Mouse (Mus musculus): ENCODE data around the gene Use1. TPM values are rescaled to one million over a fixed set of nuclear protein-coding genes. Genes with fewer than 3 reads are reported as not detected.

Use1 gene
- polyA plus RNA-seq, 1 experiment from 2014 or later = 109 TPM

DNA sequence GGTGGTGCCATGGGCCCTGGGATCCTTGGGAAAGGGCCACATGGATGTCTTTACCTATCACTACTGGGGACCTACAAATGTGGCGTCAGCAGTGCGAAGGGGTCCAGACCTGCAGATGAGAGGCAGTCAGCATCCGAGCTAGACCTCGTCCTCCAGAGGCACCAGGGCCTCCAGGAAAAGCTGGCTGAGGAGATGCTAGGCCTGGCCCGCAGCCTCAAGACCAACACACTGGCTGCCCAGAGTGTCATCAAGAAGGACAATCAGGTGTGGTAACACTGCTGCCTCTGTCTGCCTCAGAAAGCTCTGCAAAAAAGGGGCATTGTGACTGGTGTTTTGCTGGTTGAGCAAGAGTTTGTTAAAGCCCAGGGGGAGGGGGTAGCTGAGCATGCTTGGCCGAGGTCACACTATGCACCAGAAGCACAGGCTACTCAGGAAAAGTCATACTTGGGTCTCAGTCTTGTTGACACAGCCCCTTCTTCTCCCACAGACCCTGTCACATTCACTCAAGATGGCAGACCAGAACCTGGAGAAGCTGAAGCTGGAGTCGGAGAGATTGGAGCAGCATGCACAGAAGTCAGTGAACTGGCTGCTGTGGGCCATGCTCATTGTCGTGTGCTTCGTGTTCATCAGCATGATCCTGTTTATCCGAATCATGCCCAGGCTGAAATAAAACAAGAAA is 2.5 kb downstream of the Use1 start:
- H3K27me3 ChIP-seq = no peaks in the 10 kb centered on the region
- no peak overlapping the region for H3K4me3 ChIP-seq
- H3K27ac ChIP-seq = no peak overlapping the region
- no peaks in the 10 kb centered on the region for H3K9me3 ChIP-seq
- 93% methylated on average over 10 of the region's 10 CpGs for WGBS
- H3K4me2 ChIP-seq = no peak overlapping the region
- ATAC-seq (ENCODE audit: low FRiP score) = no peak
- peaks cover 22% of the 10 kb centered on the region for H3K36me3 ChIP-seq
- peaks cover 34% of the 10 kb centered on the region for H3K4me1 ChIP-seq (replicated peaks)
- no peak overlapping the region for H3K9ac ChIP-seq

DNA sequence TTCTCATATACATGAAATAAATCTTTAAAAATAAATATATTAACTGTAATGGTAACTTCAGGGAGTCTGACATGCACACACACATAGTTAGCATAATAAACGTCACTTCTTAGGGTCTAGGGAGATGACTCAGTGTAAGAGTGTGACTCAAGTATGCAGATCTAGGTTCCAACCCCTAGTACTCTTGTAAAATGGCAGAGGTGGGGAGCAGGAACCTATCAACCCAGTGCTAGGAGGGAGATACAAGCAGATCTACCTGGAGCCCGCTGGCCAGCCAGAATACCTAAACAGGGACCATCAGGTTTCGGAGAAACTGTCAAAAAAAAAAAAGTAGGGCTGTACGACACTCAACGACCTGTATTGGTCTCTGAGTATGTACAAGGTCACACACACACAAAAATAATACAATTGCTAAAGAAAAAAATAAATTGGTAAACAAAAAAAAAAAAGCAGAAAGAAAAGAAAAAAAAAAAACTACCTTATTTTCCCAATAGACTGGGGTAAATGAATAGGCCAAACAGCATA is 4.1 kb downstream of the Use1 start:
- peak overlapping the region; percentile 72; the same call in 1 of the 2 replicates for H3K9ac ChIP-seq
- peak overlapping the region; percentile 66 for H3K4me3 ChIP-seq
- peak overlapping the region; percentile 89 for H3K27ac ChIP-seq
- H3K4me1 ChIP-seq (replicated peaks) = peaks cover 44% of the 10 kb centered on the region
- peaks cover 29% of the 10 kb centered on the region for H3K36me3 ChIP-seq
- 29% methylated on average over 5 of the region's 5 CpGs for WGBS
- H3K4me2 ChIP-seq = peak overlapping the region; percentile 54
- H3K27me3 ChIP-seq = no peaks in the 10 kb centered on the region
- ATAC-seq (ENCODE audit: low FRiP score) = no peak
- no peaks in the 10 kb centered on the region for H3K9me3 ChIP-seq

DNA sequence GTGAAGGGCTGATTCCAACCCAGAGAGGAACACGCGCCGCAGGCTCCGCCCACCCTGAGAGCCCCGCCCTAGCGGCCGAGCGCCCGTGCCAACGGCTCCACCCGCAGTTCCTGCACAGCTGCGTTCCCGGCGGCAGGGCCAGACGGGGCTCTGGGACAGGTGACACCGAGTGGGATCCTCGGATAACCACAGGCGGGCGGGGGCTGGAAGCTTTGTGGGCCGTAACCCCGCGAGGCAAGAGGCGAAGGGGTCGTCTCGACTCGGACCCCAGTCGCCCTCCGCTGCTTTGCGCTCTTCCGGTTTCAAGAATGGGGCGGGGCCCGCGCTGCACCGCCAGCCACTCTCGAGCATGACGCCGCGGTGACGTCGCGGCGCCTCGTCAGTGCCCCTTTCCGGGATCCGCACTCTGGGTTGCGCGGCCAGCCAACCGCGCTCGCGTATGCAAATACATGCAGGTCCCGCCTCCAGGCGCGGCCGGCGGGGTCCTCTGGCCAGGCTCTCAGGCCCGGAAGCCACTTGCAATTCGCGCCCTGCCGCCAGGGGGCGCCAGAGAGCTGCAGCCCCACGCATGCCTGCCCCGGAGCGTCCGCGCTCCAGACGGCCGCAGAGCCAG is 4.7 kb downstream of the Use1 start, which contains the start of gene Ocel1:
Gene Ocel1, plus strand, starts transcription at position 63 of the 613 bp plus-strand sequence.
- Histone ChIP-seq H3K27me3 (no peaks in the 10 kb centered on the region), H3K9me3 (no peaks in the 10 kb centered on the region), H3K27ac (peak within 1 kb of the TSS; percentile 89), H3K4me2 (peak within 1 kb of the TSS; percentile 54), H3K4me3 (peak within 1 kb of the TSS; percentile 66), H3K36me3 (peaks cover 29% of the 10 kb centered on the region), H3K4me1 (replicated peaks) (peaks cover 45% of the 10 kb centered on the region), H3K9ac (peak within 1 kb of the TSS; percentile 72; the same call in 1 of the 2 replicates)
- WGBS = 1% methylated on average over 68 of the region's 68 CpGs
- ATAC-seq (ENCODE audit: low FRiP score) = peak; percentile 84

GRCm38 (mm10) chr8:71372427-71372826 is 5.8 kb downstream of the Use1 start:
- no peak overlapping the region for H3K4me2 ChIP-seq
- 87% methylated on average over 12 of the region's 12 CpGs for WGBS
- no peak for ATAC-seq (ENCODE audit: low FRiP score)
- H3K36me3 ChIP-seq = peaks cover 32% of the 10 kb centered on the region
- no peaks in the 10 kb centered on the region for H3K27me3 ChIP-seq
- peaks cover 50% of the 10 kb centered on the region for H3K4me1 ChIP-seq (replicated peaks)
- H3K27ac ChIP-seq = no peak overlapping the region
- no peak overlapping the region for H3K4me3 ChIP-seq
- H3K9ac ChIP-seq = no peak overlapping the region
- H3K9me3 ChIP-seq = no peaks in the 10 kb centered on the region

- Histone ChIP-seq H3K27me3 (no peaks in the 10 kb centered on the region), H3K36me3 (peaks cover 37% of the 10 kb centered on the region), H3K4me2 (no peak overlapping the region), H3K4me1 (replicated peaks) (peaks cover 48% of the 10 kb centered on the region), H3K4me3 (no peak overlapping the region), H3K9me3 (no peaks in the 10 kb centered on the region), H3K27ac (no peak overlapping the region), H3K9ac (no peak overlapping the region)
- WGBS = 89% methylated on average over 3 of the region's 3 CpGs
- no peak for ATAC-seq (ENCODE audit: low FRiP score)
Measured at GRCm38 (mm10) chr8:71373000-71373399, 6.4 kb downstream of the Use1 start.

- Histone ChIP-seq H3K4me1 (replicated peaks) (peaks cover 51% of the 10 kb centered on the region), H3K9me3 (no peaks in the 10 kb centered on the region), H3K36me3 (peaks cover 26% of the 10 kb centered on the region), H3K4me3 (no peak overlapping the region), H3K9ac (0 out of 2 replicates have a peak overlapping the region, but pooled peaks have one; percentile 75), H3K4me2 (0 out of 2 replicates have a peak overlapping the region, but pooled peaks have one; percentile 67), H3K27ac (no peak overlapping the region; the same call in 1 of the 2 replicates), H3K27me3 (no peaks in the 10 kb centered on the region)
- no peak for ATAC-seq (ENCODE audit: low FRiP score)
- 80% methylated on average over 17 of the region's 17 CpGs for WGBS
Measured at GRCm38 (mm10) chr8:71374616-71375206, 8.1 kb downstream of the Use1 start.

GRCm38 (mm10) chr8:71375581-71376422 is 9.2 kb downstream of the Use1 start:
- H3K4me2 ChIP-seq = peak overlapping the region; percentile 67
- H3K27ac ChIP-seq = peak overlapping the region; percentile 82
- H3K4me1 ChIP-seq (replicated peaks) = peaks cover 56% of the 10 kb centered on the region
- 5% methylated on average over 63 of the region's 74 CpGs for WGBS
- peak overlapping the region; percentile 40 for H3K4me3 ChIP-seq
- peaks cover 24% of the 10 kb centered on the region for H3K36me3 ChIP-seq
- H3K9ac ChIP-seq = peak overlapping the region; percentile 75
- H3K9me3 ChIP-seq = no peaks in the 10 kb centered on the region
- ATAC-seq (ENCODE audit: low FRiP score) = peak; percentile 4; the same call in 1 of the 2 replicates
- H3K27me3 ChIP-seq = no peaks in the 10 kb centered on the region

DNA sequence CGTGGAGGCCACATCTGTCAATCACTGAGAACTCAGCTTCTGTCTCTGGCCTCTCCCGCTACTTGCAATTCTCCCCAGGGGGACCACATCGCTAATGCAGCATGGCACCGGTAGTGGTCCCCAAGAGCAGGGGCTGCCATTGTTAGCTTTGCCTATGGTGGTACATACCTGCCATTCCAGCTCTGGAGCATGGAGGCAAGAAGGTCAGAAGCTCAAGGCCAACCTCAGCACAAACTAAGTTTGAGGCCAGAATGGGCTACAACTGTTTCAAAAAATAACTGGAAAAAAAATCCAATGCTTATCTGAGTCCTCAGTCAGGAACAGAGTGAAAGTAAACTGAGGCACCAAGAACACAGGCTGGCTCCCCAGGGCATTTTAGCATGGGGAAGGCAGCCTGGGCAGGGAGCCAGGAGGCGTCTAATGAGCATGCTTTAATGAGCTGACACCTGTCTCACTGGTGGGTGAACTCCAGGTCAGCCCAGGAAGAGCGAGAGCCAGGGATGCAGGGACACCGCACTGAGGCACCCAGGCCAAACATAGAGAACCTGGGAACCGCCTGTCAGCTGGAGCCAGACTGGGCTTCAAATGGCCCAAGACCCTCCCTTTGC is 9.9 kb downstream of the Use1 start:
- peak overlapping the region; percentile 40 for H3K4me3 ChIP-seq
- peak overlapping the region; percentile 75 for H3K9ac ChIP-seq
- peaks cover 60% of the 10 kb centered on the region for H3K4me1 ChIP-seq (replicated peaks)
- ATAC-seq (ENCODE audit: low FRiP score) = no peak
- H3K36me3 ChIP-seq = peaks cover 24% of the 10 kb centered on the region
- no peaks in the 10 kb centered on the region for H3K9me3 ChIP-seq
- 23% methylated on average over 8 of the region's 8 CpGs for WGBS
- H3K27me3 ChIP-seq = no peaks in the 10 kb centered on the region
- H3K4me2 ChIP-seq = peak overlapping the region; percentile 67
- H3K27ac ChIP-seq = peak overlapping the region; percentile 82; the same call in 1 of the 2 replicates

DNA sequence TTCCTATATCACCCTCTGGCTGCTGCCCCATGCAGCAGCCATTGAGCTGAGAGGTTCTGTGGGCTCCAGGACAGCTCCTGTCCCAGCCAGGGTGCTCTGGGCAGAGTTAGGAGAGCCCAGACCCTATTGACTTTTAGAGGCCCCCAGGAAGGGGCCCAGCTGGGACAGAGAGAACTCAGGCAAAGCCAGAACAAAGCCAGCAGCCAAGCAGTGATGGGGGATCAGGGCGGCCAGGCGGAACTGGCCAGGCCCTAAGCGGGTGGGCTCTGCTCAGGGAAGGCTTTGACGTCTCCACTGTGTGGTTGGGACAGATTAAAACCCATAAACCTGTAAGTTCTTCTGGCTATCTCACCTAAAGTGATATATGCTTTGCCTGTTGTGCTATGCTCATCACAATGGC is 12.4 kb downstream of the Use1 start:
- ATAC-seq (ENCODE audit: low FRiP score) = no peak
- Histone ChIP-seq H3K4me1 (replicated peaks) (peaks cover 78% of the 10 kb centered on the region), H3K4me2 (peak overlapping the region; percentile 100), H3K9me3 (no peaks in the 10 kb centered on the region), H3K9ac (peak overlapping the region; percentile 87), H3K4me3 (peak overlapping the region; percentile 62), H3K27me3 (no peaks in the 10 kb centered on the region), H3K27ac (no peak overlapping the region; the same call in 1 of the 2 replicates), H3K36me3 (peaks cover 16% of the 10 kb centered on the region)
- WGBS = 23% methylated on average over 4 of the region's 4 CpGs

DNA sequence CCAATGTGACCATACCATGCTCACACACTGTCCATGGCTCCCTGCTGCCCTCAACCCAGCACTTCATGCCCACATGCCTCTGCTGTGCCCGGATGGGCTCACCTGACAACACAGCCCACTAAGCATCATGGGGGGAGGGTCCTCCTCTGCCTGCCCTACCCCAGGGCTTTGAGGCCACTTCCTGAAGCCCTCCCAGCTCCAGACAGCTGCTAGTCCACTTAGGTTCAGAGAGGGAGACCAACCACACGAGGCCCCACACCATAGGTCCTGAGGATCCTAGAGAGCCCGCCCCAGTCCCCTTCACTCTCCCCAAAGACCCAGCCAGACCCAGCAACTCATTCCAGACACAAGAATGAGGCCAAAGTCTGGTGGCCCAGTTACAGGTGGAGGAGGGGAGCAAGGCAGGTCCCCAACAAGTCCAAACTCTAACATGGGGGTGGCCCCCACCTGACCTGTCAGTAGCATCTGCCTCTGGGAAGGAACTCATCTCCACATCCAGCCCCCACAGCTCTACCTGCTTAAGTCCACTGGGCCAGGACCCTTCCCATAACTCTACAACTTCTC is 12.9 kb downstream of the Use1 start:
- H3K9me3 ChIP-seq = no peaks in the 10 kb centered on the region
- H3K9ac ChIP-seq = peak overlapping the region; percentile 87
- H3K27ac ChIP-seq = no peak overlapping the region
- peaks cover 11% of the 10 kb centered on the region for H3K36me3 ChIP-seq
- H3K27me3 ChIP-seq = no peaks in the 10 kb centered on the region
- WGBS = 17% methylated on average over 3 of the region's 3 CpGs
- no peak for ATAC-seq (ENCODE audit: low FRiP score)
- H3K4me2 ChIP-seq = peak overlapping the region; percentile 100
- peak overlapping the region; percentile 62 for H3K4me3 ChIP-seq
- H3K4me1 ChIP-seq (replicated peaks) = peaks cover 78% of the 10 kb centered on the region

All from hindbrain, embryonic 13.5 days (tissue).